In the genomic region with DNA sequence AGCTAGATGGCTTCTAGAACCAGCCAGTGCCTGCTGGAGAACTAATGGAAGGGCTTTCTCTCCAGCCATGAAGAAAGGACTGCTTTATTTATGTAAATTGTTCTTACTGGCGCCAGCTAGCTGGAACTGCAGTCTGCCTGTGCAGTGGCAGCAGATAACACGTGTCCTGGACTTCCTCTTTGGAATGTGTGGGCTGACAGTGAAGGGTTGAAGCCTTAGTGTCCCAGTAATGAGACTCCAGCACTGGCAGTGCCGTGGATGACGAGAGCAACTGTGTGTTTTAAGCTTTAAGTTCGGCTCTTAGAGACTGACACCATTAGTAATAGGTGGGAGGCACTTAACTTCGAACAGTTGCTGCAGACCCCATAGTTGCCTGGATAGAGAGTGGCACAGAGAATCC, we compare ENCODE assay signal across 8 mouse cellular contexts. TPM values are rescaled to one million over a fixed set of nuclear protein-coding genes. Genes with fewer than 3 reads are reported as not detected.
DNase-seq lines count a peak whose midpoint lies in the region; ATAC-seq lines count a peak whose summit lies in the region.

No protein-coding gene starts in this region.

- intact Hi-C loops in heart, postnatal 25 days (cut with DNase I): no loop called here

- H3K27me3 ChIP-seq in forebrain, embryonic 13.5 days: no peaks in the 10 kb centered on the region
- H3K27me3 ChIP-seq in splenic B cell, adult 2 months (ENCODE audit: control insufficient read depth, insufficient read depth, low read length, poor library complexity, severe bottlenecking): no peaks in the 10 kb centered on the region

- H3K4me1 ChIP-seq in forebrain, embryonic 13.5 days: peaks cover 50% of the 10 kb centered on the region

- peak overlapping the region; percentile 38 for H3K4me2 ChIP-seq in forebrain, embryonic 13.5 days

- H3K27ac ChIP-seq in forebrain, embryonic 13.5 days: peak overlapping the region; percentile 79

- peak; percentile 87 for ATAC-seq in cerebellum, adult (ENCODE audit: insufficient number of reproducible peaks, low FRiP score, low TSS enrichment)
- ATAC-seq in forebrain, embryonic 13.5 days: peak; percentile 89

- DNase-seq in adrenal gland, adult (ENCODE audit: inconsistent age in 2 of 2, low spot score in 1 of 2): peak; percentile 60 to 81
- DNase-seq in adrenal gland, postnatal 4 days (ENCODE audit: low spot score in 2 of 2): no peak
- DNase-seq in heart, postnatal 25 days (ENCODE audit: low spot score): peak; percentile 62
- DNase-seq in kidney, postnatal 4 days: peak; percentile 64 to 78
- peak; percentile 87 for DNase-seq in lung, postnatal 36 days
- peak; percentile 40 for DNase-seq in splenic B cell, adult 2 months (ENCODE audit: low read depth, low spot score)

- no peak overlapping the region for H3K4me3 ChIP-seq in forebrain, embryonic 13.5 days

- WGBS in forebrain, embryonic 13.5 days: 4% methylated on average over 6 of the region's 6 CpGs

- H3K9me3 ChIP-seq in forebrain, embryonic 13.5 days (replicated peaks): no peaks in the 10 kb centered on the region; the same call in 1 of the 2 replicates

- H3K9ac ChIP-seq in forebrain, embryonic 13.5 days: no peak overlapping the region

- H3K36me3 ChIP-seq in forebrain, embryonic 13.5 days (ENCODE audit: poor library complexity, severe bottlenecking): peaks cover 23% of the 10 kb centered on the region
- H3K36me3 ChIP-seq in splenic B cell, adult 2 months (ENCODE audit: control insufficient read depth, insufficient read depth, low read length, poor library complexity, severe bottlenecking): no peaks in the 10 kb centered on the region

RNA-seq across cellular contexts. Expression of gene Atf7ip, which starts 37.2 kb away (rescaled TPM):
- 100 to 1,000 TPM; 119 to 123 TPM for total RNA-seq in adrenal gland, postnatal 4 days (2021)
- 47.3 and 56.6 TPM in 2 replicates for polyA plus RNA-seq in forebrain, embryonic 13.5 days (2015; fragmentation: Nextera tagmentation; extraction: Ambion mirVana)
- total RNA-seq in heart, postnatal 25 days (2021): 10 to 100 TPM; 79.8 to 92.6 TPM

Comparison
In these comparisons a context has a peak if more than half of its experiments do, and no peak if none do; other contexts are left out.
1. DNase-seq: peak in adrenal gland, adult (2 of 2), heart, postnatal 25 days (single experiment), kidney, postnatal 4 days (2 of 2), lung, postnatal 36 days (single experiment) and splenic B cell, adult 2 months (single experiment); none in adrenal gland, postnatal 4 days (0 of 2).